Mouse (Mus musculus) WW6 (cell line): ENCODE results near the gene Lrrc47.

Experiments
- DNase-seq: peaks from one replicate; pipeline ENCODE4 v3.0.0-alpha.2; 2013; ENCODE audit warnings: low read depth, low spot score

Gene Lrrc47

GRCm38 (mm10) chr4:154023754-154024601 is 12.4 kb downstream of the Lrrc47 start:
- DNase-seq: no peak

GRCm38 (mm10) chr4:154024729-154025521 is 13.4 kb downstream of the Lrrc47 start:
- no peak for DNase-seq

GRCm38 (mm10) chr4:154025641-154026440 is 14.3 kb downstream of the Lrrc47 start, which contains the start of gene Smim1:
TSS of gene Smim1 (minus strand) at chr4:154026230.
- DNase-seq: peak; percentile 66

- no peak for DNase-seq
These were observed 14.9 kb downstream of the Lrrc47 start for GRCm38 (mm10) chr4:154026441-154026761.

- DNase-seq: no peak
These were observed 16.5 kb downstream of the Lrrc47 start for GRCm38 (mm10) chr4:154028066-154028465.

GRCm38 (mm10) chr4:154028646-154029045 is 17.1 kb downstream of the Lrrc47 start:
- no peak for DNase-seq

GRCm38 (mm10) chr4:154037123-154037522 is 25.6 kb downstream of the Lrrc47 start:
- DNase-seq: no peak

- no peak for DNase-seq
These were observed 31.0 kb downstream of the Lrrc47 start, which contains the start of gene Ccdc27 for GRCm38 (mm10) chr4:154042577-154042976. TSS of gene Ccdc27 (minus strand) at chr4:154042677.

GRCm38 (mm10) chr4:154045837-154046236 is 34.3 kb downstream of the Lrrc47 start:
- DNase-seq: no peak

- DNase-seq: no peak
These were observed 39.9 kb downstream of the Lrrc47 start for GRCm38 (mm10) chr4:154051401-154051800.

- no peak for DNase-seq
These were observed 41.5 kb downstream of the Lrrc47 start for GRCm38 (mm10) chr4:154053065-154053464.

GRCm38 (mm10) chr4:154055482-154055881 is 44.0 kb downstream of the Lrrc47 start:
- DNase-seq: no peak

GRCm38 (mm10) chr4:154056046-154056445 is 44.5 kb downstream of the Lrrc47 start:
- no peak for DNase-seq

GRCm38 (mm10) chr4:154056661-154057060 is 45.1 kb downstream of the Lrrc47 start:
- no peak for DNase-seq

GRCm38 (mm10) chr4:154057696-154058095 is 46.2 kb downstream of the Lrrc47 start:
- DNase-seq: no peak

- no peak for DNase-seq
These were observed 53.6 kb downstream of the Lrrc47 start for GRCm38 (mm10) chr4:154064827-154065773.

GRCm38 (mm10) chr4:154070896-154071295 is 59.4 kb downstream of the Lrrc47 start:
- DNase-seq: peak; percentile 55
